Mouse (Mus musculus) brown adipose tissue, adult 24 weeks (tissue): Measurements from ENCODE around the gene Gm10181. TPM values are rescaled to one million over a fixed set of nuclear protein-coding genes. Genes with fewer than 3 reads are reported as not detected.
"Not testable (repeated sequence)": the region's sequence is repeated elsewhere in the genome, so short reads cannot be mapped to it uniquely, and the experiment has no call there.

Source experiments
- H3K27ac ChIP-seq: fragments of 200-500 bp; replicated peaks from 2 replicates; pipeline ENCODE4 v1.5.1; 2012; ENCODE audit warnings: low read depth, mild to moderate bottlenecking, low read length
- H3K4me1 ChIP-seq: fragments of 200-500 bp; 2 replicates; pipeline ENCODE4 v1.6.1; 2012; ENCODE audit warnings: low read length, mixed read lengths; ENCODE audit not compliant: control insufficient read depth, insufficient read depth, insufficient read length
- H3K4me3 ChIP-seq: fragments of 200-500 bp; 2 replicates; pipeline ENCODE4 v1.5.1; 2012; ENCODE audit warnings: low read depth, mild to moderate bottlenecking, low read length, moderate library complexity; ENCODE audit not compliant: insufficient read depth
- polyA plus RNA-seq: library from polyadenylated mRNA; stranded (reverse); fragments of >200 nt; gene quantifications from 2 replicates; pipeline ENCODE4 v1.2.4, GENCODE M21; 2012; ENCODE audit not compliant: missing spikeins, insufficient read depth, insufficient read length

The Gm10181 gene
- polyA plus RNA-seq, 1 experiment: not detected

- H3K4me3 ChIP-seq, H3K27ac ChIP-seq, H3K4me1 ChIP-seq: not testable (repeated sequence)
Measured at GRCm38 (mm10) chr9:25123590-25123989, 34.4 kb downstream of the Gm10181 start.

- Histone ChIP-seq H3K27ac (no peak overlapping the region), H3K4me1 (no peaks in the 10 kb centered on the region), H3K4me3 (no peak overlapping the region)
Measured at GRCm38 (mm10) chr9:25124048-25124447, 34.8 kb downstream of the Gm10181 start.

GRCm38 (mm10) chr9:25132253-25132652 is 43.0 kb downstream of the Gm10181 start:
- no peaks in the 10 kb centered on the region for H3K4me1 ChIP-seq
- no peak overlapping the region for H3K4me3 ChIP-seq
- no peak overlapping the region for H3K27ac ChIP-seq

- Histone ChIP-seq H3K4me1 (no peaks in the 10 kb centered on the region), H3K4me3 (no peak overlapping the region), H3K27ac (no peak overlapping the region)
Measured at GRCm38 (mm10) chr9:25132920-25133319, 43.7 kb downstream of the Gm10181 start.

- Histone ChIP-seq H3K4me3 (no peak overlapping the region), H3K4me1 (peaks cover 7% of the 10 kb centered on the region; the same call in 1 of the 2 replicates), H3K27ac (no peak overlapping the region)
Measured at GRCm38 (mm10) chr9:25138900-25139299, 49.7 kb downstream of the Gm10181 start.

Other genes with a start within 250 kb of the Gm10181 start
- 26.7 and 32.1 TPM in 2 replicates for gene Herpud2, start 62.4 kb downstream of the Gm10181 start, polyA plus RNA-seq
- gene Sept7, start 163.0 kb downstream of the Gm10181 start, polyA plus RNA-seq: 109 and 112 TPM in 2 replicates